Mouse (Mus musculus): ENCODE results near the gene Bscl2. TPM values are rescaled to one million over a fixed set of nuclear protein-coding genes. Genes with fewer than 3 reads are reported as not detected.

Gene Bscl2
- total RNA-seq, 2 experiments from 2014 or later = 48.1 to 97.8 TPM

Other genes with a start within 250 kb of the Bscl2 start
Only the 30 nearest of the 33 such genes appear.
- 26.3 and 32.6 TPM in 2 replicates for gene Slc3a2, start 114.1 kb upstream of the Bscl2 start, total RNA-seq (2015)
- 31.6 and 34.1 TPM in 2 replicates for gene Slc3a2, start 114.1 kb upstream of the Bscl2 start, total RNA-seq (2017)
- gene Wdr74, start 101.6 kb upstream of the Bscl2 start, total RNA-seq (2015) = 30.3 and 37.1 TPM in 2 replicates
- gene Wdr74, start 101.6 kb upstream of the Bscl2 start, total RNA-seq (2017) = 38.2 and 38.5 TPM in 2 replicates
- 0.83 TPM in 1 of 2 replicates, not detected in the other for gene 1700092M07Rik, start 96.7 kb upstream of the Bscl2 start, total RNA-seq (2015)
- gene 1700092M07Rik, start 96.7 kb upstream of the Bscl2 start, total RNA-seq (2017) = 1.3 TPM in 1 of 2 replicates, not detected in the other
- gene Stx5a, start 96.1 kb upstream of the Bscl2 start, total RNA-seq (2015) = 40.9 and 55.3 TPM in 2 replicates
- 40.8 and 65.6 TPM in 2 replicates for gene Stx5a, start 96.1 kb upstream of the Bscl2 start, total RNA-seq (2017)
- 257 and 292 TPM in 2 replicates for gene Nxf1, start 80.4 kb upstream of the Bscl2 start, total RNA-seq (2015)
- gene Nxf1, start 80.4 kb upstream of the Bscl2 start, total RNA-seq (2017) = 69.7 and 76.0 TPM in 2 replicates
- 28.1 and 36.6 TPM in 2 replicates for gene Tmem223, start 66.5 kb upstream of the Bscl2 start, total RNA-seq (2015)
- 11.6 and 12.0 TPM in 2 replicates for gene Tmem223, start 66.5 kb upstream of the Bscl2 start, total RNA-seq (2017)
- gene Tmem179b, start 63.0 kb upstream of the Bscl2 start, total RNA-seq (2015) = 172 and 177 TPM in 2 replicates
- 98.4 and 108 TPM in 2 replicates for gene Tmem179b, start 63.0 kb upstream of the Bscl2 start, total RNA-seq (2017)
- 5.1 and 6.2 TPM in 2 replicates for gene Taf6l, start 51.0 kb upstream of the Bscl2 start, total RNA-seq (2015)
- 8.9 and 9.8 TPM in 2 replicates for gene Taf6l, start 51.0 kb upstream of the Bscl2 start, total RNA-seq (2017)
- 124 and 125 TPM in 2 replicates for gene Polr2g, start 38.9 kb upstream of the Bscl2 start, total RNA-seq (2015)
- 54.1 and 58.2 TPM in 2 replicates for gene Polr2g, start 38.9 kb upstream of the Bscl2 start, total RNA-seq (2017)
- gene Zbtb3, start 34.9 kb upstream of the Bscl2 start, total RNA-seq (2015) = 0.62 and 2.3 TPM in 2 replicates
- 1.8 and 2.5 TPM in 2 replicates for gene Zbtb3, start 34.9 kb upstream of the Bscl2 start, total RNA-seq (2017)
- 28.6 and 31.0 TPM in 2 replicates for gene Ttc9c, start 18.1 kb upstream of the Bscl2 start, total RNA-seq (2015)
- 53.6 and 63.7 TPM in 2 replicates for gene Ttc9c, start 18.1 kb upstream of the Bscl2 start, total RNA-seq (2017)
- 52.3 and 56.0 TPM in 2 replicates for gene Hnrnpul2, start 17.5 kb upstream of the Bscl2 start, total RNA-seq (2015)
- 72.8 and 94.4 TPM in 2 replicates for gene Hnrnpul2, start 17.5 kb upstream of the Bscl2 start, total RNA-seq (2017)
- gene AC129217.1, start 7.7 kb upstream of the Bscl2 start, total RNA-seq (2015) = not detected in 2 replicates
- gene AC129217.1, start 7.7 kb upstream of the Bscl2 start, total RNA-seq (2017) = 1.8 and 5.9 TPM in 2 replicates
- 0.16 TPM in 1 of 2 replicates, not detected in the other for gene Gng3, start 1.7 kb downstream of the Bscl2 start, total RNA-seq (2015)
- not detected in 2 replicates for gene Gng3, start 1.7 kb downstream of the Bscl2 start, total RNA-seq (2017)
- 0.16 and 0.55 TPM in 2 replicates for gene Lrrn4cl, start 13.3 kb downstream of the Bscl2 start, total RNA-seq (2015)
- 0.12 TPM in 1 of 2 replicates, not detected in the other for gene Lrrn4cl, start 13.3 kb downstream of the Bscl2 start, total RNA-seq (2017)
- gene Ubxn1, start 34.0 kb downstream of the Bscl2 start, total RNA-seq (2015) = 63.2 and 66.8 TPM in 2 replicates
- 149 and 168 TPM in 2 replicates for gene Ubxn1, start 34.0 kb downstream of the Bscl2 start, total RNA-seq (2017)
- 39.9 and 41.9 TPM in 2 replicates for gene Uqcc3, start 43.5 kb downstream of the Bscl2 start, total RNA-seq (2015)
- gene Uqcc3, start 43.5 kb downstream of the Bscl2 start, total RNA-seq (2017) = 58.1 and 75.6 TPM in 2 replicates
- gene Lbhd1, start 46.3 kb downstream of the Bscl2 start, total RNA-seq (2015) = 29.0 and 50.8 TPM in 2 replicates
- 5.2 and 7.5 TPM in 2 replicates for gene Lbhd1, start 46.3 kb downstream of the Bscl2 start, total RNA-seq (2017)
- not detected in 2 replicates for gene Gm49403, start 46.5 kb downstream of the Bscl2 start, total RNA-seq (2015)
- not detected in 2 replicates for gene Gm49403, start 46.5 kb downstream of the Bscl2 start, total RNA-seq (2017)
- 43.9 and 64.0 TPM in 2 replicates for gene 1810009A15Rik, start 51.4 kb downstream of the Bscl2 start, total RNA-seq (2015)
- 61.2 and 66.3 TPM in 2 replicates for gene 1810009A15Rik, start 51.4 kb downstream of the Bscl2 start, total RNA-seq (2017)
- 0.27 TPM in 1 of 2 replicates, not detected in the other for gene Gm49416, start 51.5 kb downstream of the Bscl2 start, total RNA-seq (2015)
- 0.85 TPM in 1 of 2 replicates, not detected in the other for gene Gm49416, start 51.5 kb downstream of the Bscl2 start, total RNA-seq (2017)
- gene Ints5, start 55.5 kb downstream of the Bscl2 start, total RNA-seq (2015) = 9.1 and 9.3 TPM in 2 replicates
- 10.2 and 11.3 TPM in 2 replicates for gene Ints5, start 55.5 kb downstream of the Bscl2 start, total RNA-seq (2017)
- 69.0 and 71.3 TPM in 2 replicates for gene Ganab, start 60.6 kb downstream of the Bscl2 start, total RNA-seq (2015)
- gene Ganab, start 60.6 kb downstream of the Bscl2 start, total RNA-seq (2017) = 51.7 and 58.4 TPM in 2 replicates
- gene B3gat3, start 82.9 kb downstream of the Bscl2 start, total RNA-seq (2015) = 19.5 and 23.3 TPM in 2 replicates
- gene B3gat3, start 82.9 kb downstream of the Bscl2 start, total RNA-seq (2017) = 28.9 and 29.8 TPM in 2 replicates
- 1.4 and 1.8 TPM in 2 replicates for gene Rom1, start 91.9 kb downstream of the Bscl2 start, total RNA-seq (2015)
- gene Rom1, start 91.9 kb downstream of the Bscl2 start, total RNA-seq (2017) = 0.81 and 3.2 TPM in 2 replicates
- gene Eml3, start 92.1 kb downstream of the Bscl2 start, total RNA-seq (2015) = 17.1 and 18.0 TPM in 2 replicates
- 29.3 and 32.0 TPM in 2 replicates for gene Eml3, start 92.1 kb downstream of the Bscl2 start, total RNA-seq (2017)
- 47.3 and 53.3 TPM in 2 replicates for gene Mta2, start 104.4 kb downstream of the Bscl2 start, total RNA-seq (2015)
- 98.8 and 106 TPM in 2 replicates for gene Mta2, start 104.4 kb downstream of the Bscl2 start, total RNA-seq (2017)
- gene Tut1, start 116.4 kb downstream of the Bscl2 start, total RNA-seq (2015) = 1.7 and 2.9 TPM in 2 replicates
- gene Tut1, start 116.4 kb downstream of the Bscl2 start, total RNA-seq (2017) = 8.8 and 9.9 TPM in 2 replicates
- gene Eef1g, start 129.6 kb downstream of the Bscl2 start, total RNA-seq (2015) = 319 and 343 TPM in 2 replicates
- 206 and 209 TPM in 2 replicates for gene Eef1g, start 129.6 kb downstream of the Bscl2 start, total RNA-seq (2017)
- 372 and 397 TPM in 2 replicates for gene Ahnak, start 151.8 kb downstream of the Bscl2 start, total RNA-seq (2015)
- gene Ahnak, start 151.8 kb downstream of the Bscl2 start, total RNA-seq (2017) = 659 and 727 TPM in 2 replicates

All from megakaryocyte, adult 5-6 weeks (primary cell).